Mouse (Mus musculus): ENCODE results near the gene Nr1h4. TPM values are rescaled to one million over a fixed set of nuclear protein-coding genes. Genes with fewer than 3 reads are reported as not detected.

Nr1h4 gene
- polyA plus RNA-seq, 1 experiment from 2014 or later, result not detected

DNA sequence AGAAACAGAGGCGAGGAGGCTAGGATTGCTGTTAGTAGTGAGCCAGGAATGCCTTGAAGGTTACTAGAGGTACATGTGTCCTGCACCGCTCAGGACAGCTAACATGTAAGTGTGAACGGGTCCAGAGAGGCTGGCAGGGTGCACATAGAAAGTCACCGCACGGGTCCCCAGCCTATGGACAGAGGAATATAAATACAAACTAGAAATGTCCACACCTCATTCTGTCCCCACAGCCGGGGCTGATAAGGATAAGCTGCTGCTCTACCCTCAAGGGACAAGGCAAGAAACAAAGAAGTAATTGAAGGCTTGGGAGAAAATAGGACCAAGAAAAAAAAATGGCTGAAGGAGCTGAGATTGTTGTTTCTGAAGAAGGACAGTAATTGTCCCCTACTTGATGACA is 10.5 kb upstream of the Nr1h4 start:
- Histone ChIP-seq H3K4me3 (ENCODE audit: inconsistent target) (no peak overlapping the region), H3K79me2 (ENCODE audit: inconsistent target) (no peaks in the 10 kb centered on the region), H3K27ac (no peak overlapping the region), H3K36me3 (ENCODE audit: inconsistent target) (no peaks in the 10 kb centered on the region)
- WGBS (ENCODE audit: missing documents), result 90% methylated on average over 6 of the region's 6 CpGs

DNA sequence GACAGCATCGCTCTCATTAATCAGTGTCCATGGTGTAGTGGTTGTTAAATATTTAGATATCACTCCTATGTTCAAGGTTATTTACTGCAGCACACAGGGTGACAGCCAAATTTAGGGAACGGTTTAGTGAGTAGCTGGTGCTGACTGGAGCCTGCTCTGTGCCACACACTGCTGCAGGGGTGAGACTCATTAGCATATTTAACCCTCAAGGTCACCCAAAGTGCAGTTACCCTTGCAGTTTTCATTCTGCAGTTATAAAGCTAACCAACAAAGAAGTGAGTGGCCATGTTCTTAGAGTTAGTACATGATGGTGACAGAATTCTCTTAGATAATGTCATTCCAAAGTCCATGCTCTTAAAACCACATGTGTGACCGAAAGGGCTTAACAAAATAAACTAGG is 8.9 kb upstream of the Nr1h4 start:
- H3K27ac ChIP-seq, result no peak overlapping the region
- H3K36me3 ChIP-seq (ENCODE audit: inconsistent target), result no peaks in the 10 kb centered on the region
- 95% methylated on average over 3 of the region's 3 CpGs for WGBS (ENCODE audit: missing documents)
- no peak overlapping the region for H3K4me3 ChIP-seq (ENCODE audit: inconsistent target)
- H3K79me2 ChIP-seq (ENCODE audit: inconsistent target), result no peaks in the 10 kb centered on the region

DNA sequence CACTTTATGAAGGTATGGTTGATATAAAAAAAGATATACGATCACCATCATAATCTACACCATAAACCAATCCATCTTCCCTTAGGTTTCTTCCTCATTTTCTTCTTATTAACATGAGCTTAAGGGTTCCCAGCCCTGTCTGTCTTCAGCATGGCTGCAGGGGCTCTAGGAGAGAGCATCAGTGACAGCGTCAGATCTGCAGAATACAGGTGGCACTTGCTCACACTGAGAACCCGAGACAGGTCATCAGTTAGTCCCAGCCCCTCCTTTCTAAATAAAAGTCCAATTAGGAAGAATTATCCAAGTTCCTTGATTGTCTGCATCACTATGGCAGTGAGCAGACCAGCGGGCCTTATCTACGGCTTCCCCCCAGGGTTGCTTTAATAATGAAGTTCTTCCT is 934 bp downstream of the Nr1h4 start:
- H3K36me3 ChIP-seq (ENCODE audit: inconsistent target), result no peaks in the 10 kb centered on the region
- 98% methylated on average over 5 of the region's 5 CpGs for WGBS (ENCODE audit: missing documents)
- no peak overlapping the region for H3K27ac ChIP-seq
- H3K79me2 ChIP-seq (ENCODE audit: inconsistent target), result no peaks in the 10 kb centered on the region
- no peak overlapping the region for H3K4me3 ChIP-seq (ENCODE audit: inconsistent target)

DNA sequence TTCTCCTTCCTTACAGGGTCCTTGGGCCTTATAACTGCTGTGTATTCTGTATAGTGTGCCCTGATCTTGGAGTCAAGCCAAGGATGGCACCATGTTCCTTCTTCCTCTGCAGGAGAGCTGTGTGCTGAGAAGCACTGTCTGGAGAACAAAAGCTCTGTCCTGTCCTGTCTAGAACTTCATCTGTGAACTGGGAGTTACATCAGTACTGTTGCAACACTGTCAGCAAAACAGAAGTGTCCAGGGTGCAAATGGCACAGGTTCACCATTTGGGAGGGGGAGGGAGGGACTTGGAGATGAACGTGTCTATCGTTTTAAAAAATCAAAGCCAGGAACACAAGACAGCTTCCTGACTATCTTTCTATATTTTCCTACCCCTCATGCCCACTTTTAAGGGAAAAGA is 1.4 kb downstream of the Nr1h4 start:
- Histone ChIP-seq H3K4me3 (ENCODE audit: inconsistent target) (no peak overlapping the region), H3K79me2 (ENCODE audit: inconsistent target) (no peaks in the 10 kb centered on the region), H3K27ac (no peak overlapping the region), H3K36me3 (ENCODE audit: inconsistent target) (no peaks in the 10 kb centered on the region)
- 79% methylated on average over 2 of the region's 2 CpGs for WGBS (ENCODE audit: missing documents)

DNA sequence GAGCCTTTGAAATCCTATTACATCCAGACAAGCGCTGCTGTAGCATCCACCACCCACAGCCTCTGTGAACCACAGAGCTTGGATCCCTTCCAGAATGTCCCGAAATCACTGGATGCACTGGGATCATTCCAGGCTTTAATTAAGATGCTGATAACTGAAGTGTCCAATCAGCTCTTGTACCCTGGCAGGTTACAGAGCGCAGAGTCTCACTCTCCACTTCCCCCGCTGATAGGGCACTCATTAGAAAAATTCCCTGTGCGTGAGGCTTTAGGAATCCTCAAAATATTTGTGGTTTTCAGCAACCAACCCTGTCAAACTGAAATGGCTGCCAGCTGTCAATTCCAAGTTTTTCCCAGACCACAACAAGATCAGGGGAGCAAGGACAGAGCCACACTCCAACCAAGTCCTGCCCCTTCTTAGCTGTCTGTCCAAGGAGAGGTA is 2.2 kb downstream of the Nr1h4 start:
- H3K4me3 ChIP-seq (ENCODE audit: inconsistent target), result no peak overlapping the region
- no peak overlapping the region for H3K27ac ChIP-seq
- H3K36me3 ChIP-seq (ENCODE audit: inconsistent target), result no peaks in the 10 kb centered on the region
- 92% methylated on average over 5 of the region's 5 CpGs for WGBS (ENCODE audit: missing documents)
- H3K79me2 ChIP-seq (ENCODE audit: inconsistent target), result no peaks in the 10 kb centered on the region

DNA sequence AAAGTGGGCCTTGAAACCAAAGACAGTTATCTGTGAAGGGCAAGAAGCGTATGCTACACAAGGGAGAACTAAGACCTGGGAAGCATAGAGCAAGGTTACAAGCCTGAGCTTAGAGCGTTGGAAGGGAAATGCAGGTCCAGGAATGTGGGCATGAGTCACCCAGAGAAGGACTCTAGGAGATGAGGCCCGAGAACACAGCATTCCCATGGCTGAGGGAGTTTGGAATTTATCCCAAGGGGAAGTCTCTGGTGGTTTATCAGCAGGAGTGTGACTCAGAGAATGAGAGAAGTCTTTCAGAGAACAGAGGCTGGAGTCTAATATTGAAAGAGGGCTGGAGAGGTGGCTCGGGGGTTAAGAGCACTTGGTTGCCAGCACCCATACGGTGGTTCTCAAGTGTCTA is 6.3 kb downstream of the Nr1h4 start:
- Histone ChIP-seq H3K36me3 (ENCODE audit: inconsistent target) (no peaks in the 10 kb centered on the region), H3K79me2 (ENCODE audit: inconsistent target) (no peaks in the 10 kb centered on the region), H3K4me3 (ENCODE audit: inconsistent target) (no peak overlapping the region), H3K27ac (no peak overlapping the region)
- 94% methylated on average over 5 of the region's 5 CpGs for WGBS (ENCODE audit: missing documents)

DNA sequence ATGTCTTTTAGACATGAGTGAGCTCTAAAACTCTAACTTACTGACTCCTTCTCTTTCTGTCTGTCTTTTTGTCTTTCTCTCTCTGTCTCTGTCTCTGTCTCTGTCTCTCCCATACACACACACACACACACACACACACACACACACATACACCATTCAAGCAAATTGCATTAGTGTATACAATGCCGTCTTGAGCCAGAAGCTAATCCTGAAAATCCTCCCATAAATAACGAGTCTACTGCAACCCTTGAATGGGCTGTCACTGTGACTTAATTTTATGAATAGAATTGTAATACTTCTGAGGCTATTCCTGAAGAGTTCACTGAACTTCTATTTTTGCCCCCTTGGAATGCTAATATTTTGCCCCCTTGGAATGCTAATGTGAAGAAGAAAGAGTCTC is 7.6 kb downstream of the Nr1h4 start:
- 100% methylated on average over 2 of the region's 2 CpGs for WGBS (ENCODE audit: missing documents)
- Histone ChIP-seq H3K27ac (no peak overlapping the region), H3K4me3 (ENCODE audit: inconsistent target) (no peak overlapping the region), H3K36me3 (ENCODE audit: inconsistent target) (no peaks in the 10 kb centered on the region), H3K79me2 (ENCODE audit: inconsistent target) (no peaks in the 10 kb centered on the region)

DNA sequence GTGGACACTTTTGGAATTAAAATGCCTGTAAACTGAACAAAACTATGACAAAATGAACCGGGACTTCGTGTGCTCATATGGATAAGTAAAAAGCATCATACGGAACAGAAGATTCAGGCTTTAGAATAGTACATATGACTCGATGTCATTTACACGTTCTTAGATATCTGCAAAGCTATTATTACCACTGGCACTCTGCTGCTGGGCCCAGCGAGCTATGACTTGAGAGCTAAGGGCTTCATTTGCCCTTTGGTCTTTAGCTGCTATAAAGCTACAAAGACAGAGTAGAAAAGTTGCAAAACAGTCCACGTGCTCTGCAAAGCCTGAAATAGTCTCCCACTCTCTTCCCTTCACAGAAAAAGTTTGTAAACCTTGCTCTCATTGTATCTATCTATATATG is 10.9 kb downstream of the Nr1h4 start:
- Histone ChIP-seq H3K27ac (no peak overlapping the region), H3K36me3 (ENCODE audit: inconsistent target) (no peaks in the 10 kb centered on the region), H3K79me2 (ENCODE audit: inconsistent target) (no peaks in the 10 kb centered on the region), H3K4me3 (ENCODE audit: inconsistent target) (no peak overlapping the region)
- WGBS (ENCODE audit: missing documents), result 85% methylated on average over 7 of the region's 7 CpGs

DNA sequence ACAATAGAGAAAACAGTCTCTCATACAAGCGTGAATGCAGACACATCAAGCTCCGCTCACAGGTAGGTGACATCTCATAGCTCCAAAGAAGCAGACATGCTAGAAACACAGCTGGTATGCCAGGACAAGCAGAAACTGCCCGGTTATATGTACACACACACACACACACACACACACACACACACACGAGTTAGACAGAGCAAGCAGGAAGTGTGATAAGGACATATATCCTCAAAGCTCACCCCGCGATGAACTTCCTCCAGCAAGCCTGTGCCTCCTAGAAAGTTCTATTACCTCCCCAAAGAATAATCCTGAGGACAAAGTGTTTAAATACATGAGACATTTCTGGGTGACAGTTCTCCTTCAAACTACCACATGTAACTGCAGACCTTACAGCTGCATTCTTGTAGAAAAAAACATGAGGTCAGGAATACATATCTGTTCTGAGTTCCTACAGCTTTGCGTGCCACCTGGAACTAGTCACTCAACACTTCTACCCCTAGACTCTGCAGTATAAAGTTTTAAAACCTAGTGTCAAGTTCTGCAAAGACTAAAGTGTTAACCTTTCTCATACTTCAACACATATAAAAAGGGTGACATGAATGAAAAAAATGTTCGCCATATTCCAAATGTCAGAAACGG is 11.5 kb downstream of the Nr1h4 start:
- WGBS (ENCODE audit: missing documents), result 36% methylated on average over 7 of the region's 9 CpGs
- Histone ChIP-seq H3K27ac (no peak overlapping the region), H3K4me3 (ENCODE audit: inconsistent target) (no peak overlapping the region), H3K36me3 (ENCODE audit: inconsistent target) (no peaks in the 10 kb centered on the region), H3K79me2 (ENCODE audit: inconsistent target) (no peaks in the 10 kb centered on the region)

DNA sequence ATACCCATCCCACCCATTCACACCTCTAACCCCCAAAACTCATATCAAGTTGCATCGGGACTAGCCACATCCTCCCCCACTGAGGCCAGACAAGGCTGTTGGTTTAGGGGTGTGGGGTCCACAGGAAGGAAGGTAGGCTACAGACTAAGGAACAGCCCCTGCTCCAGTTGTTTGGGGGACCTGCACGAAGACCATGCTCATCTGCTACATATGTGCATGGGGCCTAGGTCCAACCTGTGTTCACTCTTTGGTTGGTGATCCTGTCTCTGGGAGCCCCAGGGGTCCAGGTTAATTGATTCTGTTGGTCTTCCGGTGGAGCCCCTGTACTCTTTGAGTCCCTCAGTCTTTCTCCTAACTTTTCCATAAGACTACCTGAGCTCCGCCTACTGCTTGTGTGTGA is 13.0 kb downstream of the Nr1h4 start:
- Histone ChIP-seq H3K36me3 (ENCODE audit: inconsistent target) (no peaks in the 10 kb centered on the region), H3K4me3 (ENCODE audit: inconsistent target) (no peak overlapping the region), H3K79me2 (ENCODE audit: inconsistent target) (no peaks in the 10 kb centered on the region), H3K27ac (no peak overlapping the region)
- WGBS (ENCODE audit: missing documents), result 79% methylated on average over 4 of the region's 4 CpGs

DNA sequence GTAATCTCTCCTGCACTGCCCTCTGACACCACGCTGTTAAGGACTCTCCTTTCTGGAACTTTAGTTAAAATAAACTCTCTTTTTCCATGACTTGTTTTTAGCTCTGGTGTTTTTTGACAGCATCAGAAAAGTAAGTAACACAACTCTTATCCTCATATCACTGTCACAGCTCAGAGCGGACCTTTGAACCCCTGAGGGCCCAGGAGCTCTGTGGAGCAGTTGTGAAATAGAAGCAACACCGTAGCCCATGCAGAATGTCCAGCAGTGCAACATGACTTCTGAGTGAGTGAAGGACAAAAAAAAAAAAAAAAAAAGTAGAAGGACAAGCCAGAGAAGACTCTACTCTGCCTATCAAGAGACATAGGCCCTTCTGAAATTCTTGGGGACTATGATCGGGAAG is 14.2 kb downstream of the Nr1h4 start:
- Histone ChIP-seq H3K36me3 (ENCODE audit: inconsistent target) (no peaks in the 10 kb centered on the region), H3K27ac (no peak overlapping the region), H3K4me3 (ENCODE audit: inconsistent target) (no peak overlapping the region), H3K79me2 (ENCODE audit: inconsistent target) (no peaks in the 10 kb centered on the region)
- 78% methylated on average over 4 of the region's 4 CpGs for WGBS (ENCODE audit: missing documents)

DNA sequence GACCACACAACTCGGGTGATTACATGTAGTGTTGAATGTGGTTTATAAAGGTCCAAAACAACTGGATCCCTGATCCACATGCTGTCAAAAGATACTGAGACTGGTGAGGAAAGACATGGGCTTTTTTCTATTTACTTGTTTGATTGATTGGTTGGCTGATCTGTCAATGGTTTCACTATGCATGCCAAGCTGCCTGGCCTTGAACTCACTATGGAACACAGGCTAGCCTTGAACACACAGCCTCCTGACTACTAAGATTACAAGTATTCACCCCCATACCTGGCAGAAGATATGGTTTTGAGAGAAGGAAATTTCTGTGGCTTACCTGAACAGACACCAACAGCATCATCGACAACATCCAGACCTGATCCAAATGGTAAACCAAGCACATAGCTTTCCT is 15.0 kb downstream of the Nr1h4 start:
- H3K27ac ChIP-seq, result no peak overlapping the region

DNA sequence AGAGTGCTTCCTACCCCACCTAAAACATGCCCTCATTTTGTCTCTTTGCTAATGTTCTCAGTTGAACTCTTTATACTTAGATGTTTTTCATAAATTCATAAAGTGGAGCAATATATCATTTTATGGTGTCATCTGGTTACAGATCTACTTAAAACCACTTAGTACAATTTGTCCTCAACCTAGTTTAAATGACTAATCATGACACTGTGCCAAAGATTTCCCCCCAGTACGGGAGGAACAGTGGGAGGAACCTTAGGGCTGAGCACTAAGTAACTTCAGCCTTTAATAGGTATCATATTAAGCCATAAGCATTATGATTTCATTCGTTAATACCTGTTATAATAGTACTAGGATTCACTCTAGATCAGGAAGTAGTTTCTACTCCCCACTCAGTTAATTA is 17.6 kb downstream of the Nr1h4 start:
- Histone ChIP-seq H3K79me2 (ENCODE audit: inconsistent target) (no peaks in the 10 kb centered on the region), H3K36me3 (ENCODE audit: inconsistent target) (no peaks in the 10 kb centered on the region), H3K4me3 (ENCODE audit: inconsistent target) (no peak overlapping the region), H3K27ac (no peak overlapping the region)
- 62% methylated on average over 2 of the region's 2 CpGs for WGBS (ENCODE audit: missing documents)

More for the DNA sequence above, 15.0 kb downstream of the Nr1h4 start:
- H3K36me3 ChIP-seq (ENCODE audit: inconsistent target), result no peaks in the 10 kb centered on the region
- H3K4me3 ChIP-seq (ENCODE audit: inconsistent target), result no peak overlapping the region
- WGBS (ENCODE audit: missing documents), result 100% methylated on average over 2 of the region's 2 CpGs
- H3K79me2 ChIP-seq (ENCODE audit: inconsistent target), result no peaks in the 10 kb centered on the region

DNA sequence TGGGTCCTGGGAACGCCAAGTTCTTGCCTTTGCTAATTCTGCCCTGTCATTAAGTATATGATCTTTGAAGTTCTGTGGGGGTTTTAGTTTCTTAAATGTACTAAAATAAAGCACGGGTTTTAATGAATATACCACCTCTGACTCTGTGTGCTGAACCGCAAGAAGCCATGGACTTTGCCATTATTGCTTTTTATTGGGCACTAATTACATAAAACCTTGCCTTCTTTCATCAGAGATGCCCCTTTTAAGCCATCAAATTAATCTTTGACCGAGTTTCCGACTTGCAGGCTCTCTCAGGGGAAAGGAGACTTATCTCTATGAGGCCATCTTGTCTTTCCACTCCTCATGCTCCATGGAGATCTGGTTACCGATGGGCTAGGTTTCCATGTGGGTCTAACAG is 20.8 kb downstream of the Nr1h4 start:
- 97% methylated on average over 6 of the region's 6 CpGs for WGBS (ENCODE audit: missing documents)
- H3K36me3 ChIP-seq (ENCODE audit: inconsistent target), result no peaks in the 10 kb centered on the region
- H3K79me2 ChIP-seq (ENCODE audit: inconsistent target), result no peaks in the 10 kb centered on the region
- H3K27ac ChIP-seq, result no peak overlapping the region
- H3K4me3 ChIP-seq (ENCODE audit: inconsistent target), result no peak overlapping the region

DNA sequence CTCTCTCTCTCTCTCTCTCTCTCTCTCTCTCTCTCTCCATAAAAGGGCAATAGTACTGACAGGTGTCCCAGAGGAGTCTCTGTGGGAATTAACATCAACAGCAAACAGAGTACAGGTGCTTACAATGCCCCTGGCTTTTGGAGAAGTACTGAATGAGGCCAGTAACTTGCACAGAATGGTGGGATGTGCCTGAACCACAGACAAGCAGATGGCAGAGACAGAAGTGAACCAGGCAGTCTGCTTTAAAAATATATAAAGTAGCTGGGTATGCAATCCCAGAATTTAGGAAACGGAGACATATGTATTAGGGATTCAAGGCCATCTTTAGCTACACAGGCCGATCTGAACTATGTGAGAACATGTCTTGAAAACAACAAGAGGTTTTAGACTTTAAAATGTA is 22.8 kb downstream of the Nr1h4 start:
- H3K27ac ChIP-seq, result no peak overlapping the region
- H3K4me3 ChIP-seq (ENCODE audit: inconsistent target), result no peak overlapping the region
- no peaks in the 10 kb centered on the region for H3K79me2 ChIP-seq (ENCODE audit: inconsistent target)
- WGBS (ENCODE audit: missing documents), result 88% methylated on average over 2 of the region's 2 CpGs
- H3K36me3 ChIP-seq (ENCODE audit: inconsistent target), result no peaks in the 10 kb centered on the region

DNA sequence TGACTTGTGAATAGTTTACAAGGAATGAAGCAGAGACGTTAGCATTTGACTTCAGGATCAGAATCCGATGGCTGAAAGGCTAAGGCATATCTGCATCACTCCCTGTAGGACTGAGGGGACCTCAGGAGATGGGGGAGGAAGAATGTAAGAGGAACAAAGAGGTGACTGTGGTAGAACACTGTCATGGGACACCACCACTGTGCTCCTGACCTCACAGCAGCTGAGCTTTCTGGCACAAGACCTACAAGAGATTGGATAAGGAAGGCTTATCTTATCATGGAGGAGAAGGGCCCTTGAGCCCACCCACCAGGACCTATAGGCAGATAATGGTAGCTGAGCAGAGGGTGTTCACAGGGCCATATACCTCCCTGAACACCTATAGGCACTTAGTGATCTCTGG is 24.8 kb downstream of the Nr1h4 start:
- Histone ChIP-seq H3K4me3 (ENCODE audit: inconsistent target) (no peak overlapping the region), H3K27ac (no peak overlapping the region), H3K79me2 (ENCODE audit: inconsistent target) (no peaks in the 10 kb centered on the region), H3K36me3 (ENCODE audit: inconsistent target) (no peaks in the 10 kb centered on the region)
- WGBS (ENCODE audit: missing documents), result 92% methylated on average over 2 of the region's 2 CpGs
